Mouse (Mus musculus): ENCODE measurements around the gene Sorcs2.
A peak's percentile ranks its signal among the peaks of the same experiment; 100 is the strongest.
"Not testable (repeated sequence)": the region's sequence is repeated elsewhere in the genome, so short reads cannot be mapped to it uniquely, and the experiment has no call there.

The Sorcs2 gene

GRCm38 (mm10) chr5:36390591-36390927, 7.4 kb downstream of the Sorcs2 start:
- DNase-seq (ENCODE audit: low read depth, low spot score): not testable (repeated sequence)

- DNase-seq (ENCODE audit: low read depth, low spot score): no peak
Observed at GRCm38 (mm10) chr5:36389731-36390590, 8.0 kb downstream of the Sorcs2 start.

- no peak for DNase-seq (ENCODE audit: low read depth, low spot score)
Observed at GRCm38 (mm10) chr5:36385062-36385461, 12.9 kb downstream of the Sorcs2 start.

GRCm38 (mm10) chr5:36383431-36383830, 14.5 kb downstream of the Sorcs2 start:
- no peak for DNase-seq (ENCODE audit: low read depth, low spot score)

- DNase-seq (ENCODE audit: low read depth, low spot score): no peak
Observed at GRCm38 (mm10) chr5:36382721-36383120, 15.2 kb downstream of the Sorcs2 start.

- DNase-seq (ENCODE audit: low read depth, low spot score): no peak
Observed at GRCm38 (mm10) chr5:36382134-36382693, 15.7 kb downstream of the Sorcs2 start.

GRCm38 (mm10) chr5:36379938-36380511, 17.9 kb downstream of the Sorcs2 start:
- no peak for DNase-seq (ENCODE audit: low read depth, low spot score)

GRCm38 (mm10) chr5:36378370-36378738, 19.6 kb downstream of the Sorcs2 start:
- no peak for DNase-seq (ENCODE audit: low read depth, low spot score)

- no peak for DNase-seq (ENCODE audit: low read depth, low spot score)
Observed at GRCm38 (mm10) chr5:36377456-36378369, 20.2 kb downstream of the Sorcs2 start.

GRCm38 (mm10) chr5:36375886-36376285, 22.1 kb downstream of the Sorcs2 start:
- no peak for DNase-seq (ENCODE audit: low read depth, low spot score)

GRCm38 (mm10) chr5:36374221-36375050, 23.5 kb downstream of the Sorcs2 start:
- no peak for DNase-seq (ENCODE audit: low read depth, low spot score)

- peak; percentile 66 for DNase-seq (ENCODE audit: low read depth, low spot score)
Observed at GRCm38 (mm10) chr5:36373246-36373891, 24.6 kb downstream of the Sorcs2 start.

- no peak for DNase-seq (ENCODE audit: low read depth, low spot score)
Observed at GRCm38 (mm10) chr5:36371731-36372130, 26.2 kb downstream of the Sorcs2 start.

GRCm38 (mm10) chr5:36369261-36369684, 28.7 kb downstream of the Sorcs2 start:
- no peak for DNase-seq (ENCODE audit: low read depth, low spot score)

GRCm38 (mm10) chr5:36368511-36369135, 29.3 kb downstream of the Sorcs2 start:
- DNase-seq (ENCODE audit: low read depth, low spot score): no peak

- no peak for DNase-seq (ENCODE audit: low read depth, low spot score)
Observed at GRCm38 (mm10) chr5:36367911-36368310, 30.0 kb downstream of the Sorcs2 start.

- no peak for DNase-seq (ENCODE audit: low read depth, low spot score)
Observed at GRCm38 (mm10) chr5:36367181-36367610, 30.7 kb downstream of the Sorcs2 start.

GRCm38 (mm10) chr5:36361749-36362148, 36.2 kb downstream of the Sorcs2 start:
- DNase-seq (ENCODE audit: low read depth, low spot score): no peak

GRCm38 (mm10) chr5:36360343-36360742, 37.6 kb downstream of the Sorcs2 start:
- DNase-seq (ENCODE audit: low read depth, low spot score): no peak

All from retina, postnatal 7 days (tissue).